ENCODE assay signal across 19 mouse cellular contexts in genomic region chr7:84432151-84432550, GRCm38 (mm10). TPM values are rescaled to one million over a fixed set of nuclear protein-coding genes. Genes with fewer than 3 reads are reported as not detected.
DNase-seq lines count a peak whose midpoint lies in the region; ATAC-seq lines count a peak whose summit lies in the region.
"Had no signal": no experiment of that assay in that cellular context is flagged by ENCODE, and none has a peak within 500 bp of the region (broad histone marks: within the 10 kb centered on the region; RNA-seq: fewer than 3 reads in every experiment).

No protein-coding gene starts in this region.

- no peak overlapping the region for H3K4me2 ChIP-seq in midbrain, embryonic 16.5 days (ENCODE audit: low read length)
- no peak overlapping the region for H3K4me2 ChIP-seq in midbrain, embryonic 11.5 days
- no peak overlapping the region for H3K4me2 ChIP-seq in heart, embryonic 11.5 days
- H3K4me2 ChIP-seq: forebrain, embryonic 12.5 days; hindbrain, embryonic 15.5 days; limb, embryonic 13.5 days; liver, embryonic 15.5 days had no signal

- H3K27me3 ChIP-seq in midbrain, embryonic 16.5 days (ENCODE audit: control insufficient read depth, insufficient read depth, low read depth, low read length) = no peaks in the 10 kb centered on the region
- H3K27me3 ChIP-seq in midbrain, embryonic 11.5 days (ENCODE audit: control insufficient read depth, insufficient read depth, low read length) = no peaks in the 10 kb centered on the region
- H3K27me3 ChIP-seq in limb, embryonic 10.5 days (ENCODE audit: low read depth, poor library complexity, severe bottlenecking) = no peaks in the 10 kb centered on the region
- H3K27me3 ChIP-seq in heart, embryonic 11.5 days (ENCODE audit: control insufficient read depth, insufficient read depth, low read length) = 0 out of 2 replicates have a peak, but pooled peaks cover 2% of the 10 kb centered on the region
- H3K27me3 ChIP-seq: forebrain, embryonic 12.5 days; hindbrain, embryonic 15.5 days; liver, embryonic 15.5 days had no signal

- no peak overlapping the region for H3K27ac ChIP-seq in midbrain, embryonic 16.5 days (ENCODE audit: low read length)
- no peak overlapping the region for H3K27ac ChIP-seq in midbrain, embryonic 11.5 days (ENCODE audit: low read depth, low read length)
- H3K27ac ChIP-seq in limb, embryonic 10.5 days = no peak overlapping the region
- H3K27ac ChIP-seq in heart, embryonic 11.5 days (ENCODE audit: low read depth, low read length) = no peak overlapping the region
- H3K27ac ChIP-seq: forebrain, embryonic 12.5 days; hindbrain, embryonic 15.5 days; limb, embryonic 13.5 days; liver, embryonic 15.5 days had no signal

- H3K4me3 ChIP-seq in midbrain, embryonic 16.5 days (ENCODE audit: low read depth, low read length) = no peak overlapping the region
- H3K4me3 ChIP-seq in midbrain, embryonic 11.5 days (ENCODE audit: low read depth, low read length) = no peak overlapping the region
- no peak overlapping the region for H3K4me3 ChIP-seq in limb, embryonic 10.5 days
- H3K4me3 ChIP-seq in heart, embryonic 11.5 days (ENCODE audit: low read depth, low read length) = no peak overlapping the region
- H3K4me3 ChIP-seq: forebrain, embryonic 12.5 days; hindbrain, embryonic 15.5 days; limb, embryonic 13.5 days; liver, embryonic 15.5 days had no signal

- peak; percentile 99 for ATAC-seq in frontal cortex, adult (ENCODE audit: low TSS enrichment)
- peak; percentile 78 for ATAC-seq in midbrain, embryonic 16.5 days
- ATAC-seq in midbrain, embryonic 11.5 days (ENCODE audit: low FRiP score) = no peak; the same call in 1 of the 2 replicates
- ATAC-seq in heart, embryonic 11.5 days (replicated peaks; ENCODE audit: insufficient number of reproducible peaks, low FRiP score, low TSS enrichment) = no peak

- no peak overlapping the region for H3K9ac ChIP-seq in midbrain, embryonic 16.5 days (ENCODE audit: low read depth, low read length)
- no peak overlapping the region for H3K9ac ChIP-seq in midbrain, embryonic 11.5 days (ENCODE audit: low read length)
- H3K9ac ChIP-seq in heart, embryonic 11.5 days (ENCODE audit: low read depth, low read length) = no peak overlapping the region
- H3K9ac ChIP-seq: forebrain, embryonic 12.5 days; hindbrain, embryonic 15.5 days; limb, embryonic 13.5 days; liver, embryonic 15.5 days had no signal

- H3K36me3 ChIP-seq in midbrain, embryonic 16.5 days (ENCODE audit: control insufficient read depth, insufficient read depth, low read length) = no peaks in the 10 kb centered on the region
- no peaks in the 10 kb centered on the region for H3K36me3 ChIP-seq in midbrain, embryonic 11.5 days (ENCODE audit: control insufficient read depth, insufficient read depth, low read length)
- H3K36me3 ChIP-seq in limb, embryonic 10.5 days = no peaks in the 10 kb centered on the region
- H3K36me3 ChIP-seq in heart, embryonic 11.5 days (ENCODE audit: control insufficient read depth, insufficient read depth, low read length) = no peaks in the 10 kb centered on the region
- H3K36me3 ChIP-seq: forebrain, embryonic 12.5 days; hindbrain, embryonic 15.5 days; limb, embryonic 13.5 days; liver, embryonic 15.5 days had no signal

- H3K4me1 ChIP-seq in midbrain, embryonic 16.5 days (ENCODE audit: control insufficient read depth, insufficient read depth, low read length) = peaks cover 7% of the 10 kb centered on the region; the same call in 1 of the 2 replicates
- peaks cover 5% of the 10 kb centered on the region; the same call in 1 of the 2 replicates for H3K4me1 ChIP-seq in midbrain, embryonic 11.5 days (ENCODE audit: control insufficient read depth, insufficient read depth, low read length)
- H3K4me1 ChIP-seq in limb, embryonic 10.5 days = no peaks in the 10 kb centered on the region
- H3K4me1 ChIP-seq in heart, embryonic 11.5 days (ENCODE audit: control insufficient read depth, insufficient read depth, low read length) = no peaks in the 10 kb centered on the region
- H3K4me1 ChIP-seq: liver, embryonic 15.5 days had no signal

- no peak for DNase-seq in frontal cortex, postnatal 25 days (ENCODE audit: low spot score in 2 of 2)
- no peak for DNase-seq in midbrain, embryonic 11.5 days (ENCODE audit: low spot score, missing footprints)
- DNase-seq in left cerebral cortex, adult 9 months (ENCODE audit: low spot score in 2 of 2) = peak; percentile 68 to 75
- no peak for DNase-seq in limb, embryonic 10.5 days (ENCODE audit: low spot score)
- DNase-seq in cerebellum, postnatal 14 days = no peak
- DNase-seq: cerebellum, adult 8-10 months; heart, adult 18-20 months; kidney, adult 8-10 months; kidney, postnatal 36 days; lung, postnatal 14 days; spleen, adult 18-20 months; thymus, postnatal 25 days had no signal

- H3K9me3 ChIP-seq in midbrain, embryonic 16.5 days (replicated peaks; ENCODE audit: control insufficient read depth, low read length, poor library complexity, severe bottlenecking) = no peaks in the 10 kb centered on the region
- no peaks in the 10 kb centered on the region for H3K9me3 ChIP-seq in midbrain, embryonic 11.5 days (ENCODE audit: control insufficient read depth, low read length)
- H3K9me3 ChIP-seq in limb, embryonic 10.5 days (replicated peaks) = no peaks in the 10 kb centered on the region
- no peaks in the 10 kb centered on the region for H3K9me3 ChIP-seq in heart, embryonic 11.5 days (replicated peaks; ENCODE audit: control insufficient read depth, low read length)
- H3K9me3 ChIP-seq: forebrain, embryonic 12.5 days; hindbrain, embryonic 15.5 days; limb, embryonic 13.5 days; liver, embryonic 15.5 days had no signal

RNA-seq across cellular contexts. Expression of gene Arnt2, which starts 22.2 kb away (rescaled TPM):
- 88.2 and 90.2 TPM in 2 replicates for polyA plus RNA-seq in midbrain, embryonic 16.5 days (2015; fragmentation: Nextera tagmentation; extraction: Ambion mirVana)
- 34.9 and 36.4 TPM in 2 replicates for polyA plus RNA-seq in midbrain, embryonic 11.5 days (2014; fragmentation: Nextera tagmentation; extraction: Ambion mirVana)
- polyA plus RNA-seq in limb, embryonic 10.5 days (2016; fragmentation: Nextera tagmentation; extraction: Ambion mirVana) = 14.4 and 18.4 TPM in 2 replicates
- 3.1 and 3.2 TPM in 2 replicates for polyA plus RNA-seq in heart, embryonic 11.5 days (2014; fragmentation: Nextera tagmentation; extraction: Ambion mirVana)

Comparison
In these comparisons a context has a peak if more than half of its experiments do, and no peak if none do; other contexts are left out.
1. ATAC-seq: peak in frontal cortex, adult (single experiment) and midbrain, embryonic 16.5 days (single experiment); none in midbrain, embryonic 11.5 days (single experiment) and heart, embryonic 11.5 days (single experiment).
2. DNase-seq: peak in left cerebral cortex, adult 9 months (2 of 2); none in frontal cortex, postnatal 25 days (0 of 2), midbrain, embryonic 11.5 days (single experiment), limb, embryonic 10.5 days (single experiment) and cerebellum, postnatal 14 days (0 of 2).